Mouse (Mus musculus): Measurements from ENCODE around the gene Gm21897. TPM values are rescaled to one million over a fixed set of nuclear protein-coding genes. Genes with fewer than 3 reads are reported as not detected.

Gene Gm21897
- polyA plus RNA-seq, 1 experiment from 2014 or later: not detected

- Histone ChIP-seq H3K27me3 (no peaks in the 10 kb centered on the region), H3K9me3 (replicated peaks) (no peaks in the 10 kb centered on the region), H3K9ac (no peak overlapping the region), H3K36me3 (replicated peaks) (no peaks in the 10 kb centered on the region), H3K4me2 (no peak overlapping the region), H3K27ac (replicated peaks) (no peak overlapping the region), H3K4me3 (replicated peaks) (no peak overlapping the region), H3K4me1 (replicated peaks) (no peaks in the 10 kb centered on the region)
- 33% methylated on average over 2 of the region's 2 CpGs for WGBS (ENCODE audit: insufficient replicate concordance)
- no peak for ATAC-seq (ENCODE audit: insufficient read depth)
Measured at GRCm38 (mm10) chr16:15354901-15355300, 37.6 kb downstream of the Gm21897 start.

- H3K36me3 ChIP-seq (replicated peaks): no peaks in the 10 kb centered on the region
- no peaks in the 10 kb centered on the region for H3K27me3 ChIP-seq
- H3K4me1 ChIP-seq (replicated peaks): no peaks in the 10 kb centered on the region
- no peak overlapping the region for H3K4me2 ChIP-seq
- 50% methylated on average over 1 of the region's 1 CpGs for WGBS (ENCODE audit: insufficient replicate concordance)
- no peak overlapping the region for H3K4me3 ChIP-seq (replicated peaks)
- no peaks in the 10 kb centered on the region for H3K9me3 ChIP-seq (replicated peaks)
- H3K27ac ChIP-seq (replicated peaks): no peak overlapping the region
- ATAC-seq (ENCODE audit: insufficient read depth): no peak
- H3K9ac ChIP-seq: no peak overlapping the region
Measured at GRCm38 (mm10) chr16:15355339-15355738, 38.1 kb downstream of the Gm21897 start.

DNA sequence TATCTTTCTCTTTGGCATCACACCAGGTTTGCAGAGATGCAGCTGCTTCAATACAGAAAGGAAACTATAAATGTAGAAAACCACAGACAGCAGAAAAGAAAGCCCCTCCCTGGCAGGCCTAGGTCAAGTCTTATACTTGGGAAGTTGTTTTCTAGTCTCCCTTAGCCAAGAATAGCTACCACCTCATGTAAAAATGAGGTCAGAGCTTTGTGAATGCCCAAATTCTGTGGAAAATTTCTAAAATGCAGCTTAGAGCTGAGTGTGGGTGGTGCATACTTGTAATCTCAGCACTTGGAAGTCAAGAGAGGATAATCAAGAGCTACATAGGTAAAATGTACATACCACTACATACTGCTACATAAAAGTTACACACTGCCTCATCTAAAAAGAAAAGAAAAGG lies 40.5 kb downstream of the Gm21897 start:
- H3K27ac ChIP-seq (replicated peaks): no peak overlapping the region
- no peak overlapping the region for H3K4me3 ChIP-seq (replicated peaks)
- no peak for ATAC-seq (ENCODE audit: insufficient read depth)
- H3K27me3 ChIP-seq: no peaks in the 10 kb centered on the region
- no peaks in the 10 kb centered on the region for H3K36me3 ChIP-seq (replicated peaks)
- no peaks in the 10 kb centered on the region for H3K9me3 ChIP-seq (replicated peaks)
- no peak overlapping the region for H3K9ac ChIP-seq
- H3K4me1 ChIP-seq (replicated peaks): no peaks in the 10 kb centered on the region
- H3K4me2 ChIP-seq: no peak overlapping the region

DNA sequence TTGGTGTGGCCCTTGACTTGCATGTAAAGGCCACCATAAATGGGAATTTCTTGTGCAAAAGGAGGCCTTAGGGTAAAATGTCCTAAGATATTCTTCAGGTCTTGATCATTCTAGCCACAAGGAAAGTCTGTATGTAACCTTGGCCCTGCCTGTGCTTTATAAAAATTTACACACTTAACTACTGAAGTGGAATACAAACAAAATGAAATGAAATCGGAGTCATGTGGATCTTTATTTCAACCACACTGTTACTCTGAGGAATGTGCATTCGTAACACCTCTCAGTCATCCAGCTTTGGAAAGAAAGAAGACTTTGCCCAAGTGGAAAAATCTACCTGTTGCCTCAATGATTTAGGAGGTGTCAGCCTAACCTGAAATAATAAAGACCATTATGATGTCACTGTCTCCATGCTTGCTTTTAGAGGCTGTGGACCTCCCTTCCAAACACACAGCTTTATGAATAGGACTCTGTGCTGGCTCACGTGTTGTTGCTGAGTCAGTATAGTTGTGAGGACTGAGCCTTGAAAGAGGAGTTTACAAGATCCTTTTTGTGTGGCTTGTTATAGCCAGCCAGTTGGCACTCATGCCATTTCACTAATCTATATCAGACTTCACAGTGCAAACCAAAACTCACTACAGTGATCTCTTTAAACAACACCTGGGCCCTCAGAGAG lies 42.0 kb downstream of the Gm21897 start:
- Histone ChIP-seq H3K27me3 (no peaks in the 10 kb centered on the region), H3K9ac (no peak overlapping the region), H3K27ac (replicated peaks) (no peak overlapping the region), H3K4me2 (no peak overlapping the region), H3K36me3 (replicated peaks) (no peaks in the 10 kb centered on the region), H3K9me3 (replicated peaks) (no peaks in the 10 kb centered on the region), H3K4me3 (replicated peaks) (no peak overlapping the region), H3K4me1 (replicated peaks) (no peaks in the 10 kb centered on the region)
- no peak for ATAC-seq (ENCODE audit: insufficient read depth)
- 42% methylated on average over 3 of the region's 3 CpGs for WGBS (ENCODE audit: insufficient replicate concordance)

- Histone ChIP-seq H3K4me2 (no peak overlapping the region), H3K9me3 (replicated peaks) (no peaks in the 10 kb centered on the region), H3K36me3 (replicated peaks) (no peaks in the 10 kb centered on the region), H3K9ac (no peak overlapping the region), H3K27ac (replicated peaks) (no peak overlapping the region), H3K27me3 (no peaks in the 10 kb centered on the region), H3K4me3 (replicated peaks) (no peak overlapping the region), H3K4me1 (replicated peaks) (no peaks in the 10 kb centered on the region)
- no peak for ATAC-seq (ENCODE audit: insufficient read depth)
Measured at GRCm38 (mm10) chr16:15360825-15361224, 43.6 kb downstream of the Gm21897 start.
